Mouse (Mus musculus): ENCODE measurements around the gene Fstl3. TPM values are rescaled to one million over a fixed set of nuclear protein-coding genes. Genes with fewer than 3 reads are reported as not detected.

The Fstl3 gene
- total RNA-seq, 2 experiments from 2014 or later: 1.2 to 1.8 TPM

DNA sequence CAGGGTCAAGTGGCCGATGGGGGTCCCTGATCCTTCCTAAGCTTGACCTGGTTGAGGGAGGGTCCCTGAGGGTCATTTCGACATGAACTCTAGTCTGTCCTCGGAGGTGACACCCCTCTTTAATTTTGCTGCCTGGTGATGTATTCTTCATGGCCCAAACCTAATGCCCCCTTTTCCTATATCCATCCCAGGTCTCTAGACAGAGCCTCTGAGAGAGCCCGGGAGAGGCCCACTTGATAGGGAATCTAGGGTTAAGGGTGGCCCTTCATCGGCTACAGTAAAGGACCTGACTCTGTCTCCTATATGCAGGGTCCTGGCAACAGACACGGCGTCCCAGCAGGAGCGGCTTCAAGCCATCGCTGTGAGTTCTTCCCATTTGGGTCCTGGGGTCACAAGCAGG is 29.3 kb downstream of the Fstl3 start:
- intact Hi-C loops (cut with DNase I): no loop called here
- DNase-seq: no peak

DNA sequence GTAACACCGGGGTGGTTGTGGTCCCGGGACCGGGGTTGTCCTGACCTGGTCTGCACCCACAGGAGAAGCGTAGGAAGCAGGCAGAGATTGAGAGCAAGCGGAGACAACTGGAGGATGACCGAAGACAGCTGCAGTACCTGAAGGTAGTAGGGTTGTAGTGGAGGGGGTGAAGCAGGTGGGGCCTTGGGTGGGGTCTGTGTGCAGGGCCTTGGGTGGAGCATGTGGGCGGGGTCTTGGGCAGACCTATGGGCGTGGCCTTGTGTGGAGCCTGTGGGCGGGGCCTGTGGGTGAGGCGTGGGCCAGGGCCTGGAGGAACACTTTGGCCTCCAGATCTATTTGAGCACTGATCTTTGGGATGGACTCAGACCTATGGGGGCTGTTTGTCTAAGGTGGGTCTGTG is 29.9 kb downstream of the Fstl3 start:
- intact Hi-C loops (cut with DNase I): no loop called here
- DNase-seq: no peak

DNA sequence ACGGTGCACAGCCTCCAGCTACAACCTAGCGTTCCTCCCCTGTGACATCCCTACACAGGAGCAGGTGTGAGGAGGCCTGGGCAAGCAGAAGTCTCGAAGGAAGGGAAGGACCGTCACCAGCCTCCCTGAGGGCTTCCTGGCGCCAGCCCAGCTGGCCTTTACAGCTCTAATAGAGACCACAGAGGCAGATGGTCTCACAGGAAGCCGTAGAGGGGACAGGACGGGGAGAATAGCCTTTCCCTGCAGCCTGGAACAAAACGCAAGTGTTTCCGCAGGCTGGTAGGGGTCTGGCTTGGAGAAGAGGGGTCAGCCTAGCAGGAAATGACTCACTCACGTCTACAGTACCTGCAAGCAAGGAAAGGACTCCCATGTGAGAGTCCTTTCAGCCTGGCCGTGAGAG is 30.8 kb downstream of the Fstl3 start:
- no peak for DNase-seq
- intact Hi-C loops (cut with DNase I): no loop called here

DNA sequence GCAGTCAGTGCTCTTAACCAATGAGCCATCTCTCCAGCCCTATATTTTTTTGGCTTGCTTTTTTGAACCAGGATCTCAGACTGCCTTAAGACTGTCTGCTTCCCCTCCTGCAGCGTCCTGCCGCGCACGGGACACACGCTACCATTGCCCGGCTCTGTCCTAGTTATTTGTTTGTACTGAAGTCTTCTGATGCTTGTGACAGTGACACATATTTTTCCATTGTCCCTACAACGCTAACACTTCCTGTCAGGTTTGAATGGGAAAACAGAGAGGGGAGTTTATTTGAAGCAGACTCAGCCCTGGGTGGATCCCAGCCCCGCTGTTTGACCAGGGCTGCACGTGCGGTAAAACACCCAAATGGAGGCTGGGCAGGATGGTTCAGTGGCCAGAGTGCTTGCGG is 31.7 kb downstream of the Fstl3 start:
- DNase-seq: no peak
- intact Hi-C loops (cut with DNase I): no loop called here

GRCm38 (mm10) chr10:79811736-79812637 is 34.9 kb downstream of the Fstl3 start:
- peak; percentile 80 to 81 for DNase-seq
- intact Hi-C loops (cut with DNase I): loop anchor here (1.0 to 2.0 kb wide), 2 partner anchors 19 to 43 kb away; partner anchors contain the start of gene Palm

DNA sequence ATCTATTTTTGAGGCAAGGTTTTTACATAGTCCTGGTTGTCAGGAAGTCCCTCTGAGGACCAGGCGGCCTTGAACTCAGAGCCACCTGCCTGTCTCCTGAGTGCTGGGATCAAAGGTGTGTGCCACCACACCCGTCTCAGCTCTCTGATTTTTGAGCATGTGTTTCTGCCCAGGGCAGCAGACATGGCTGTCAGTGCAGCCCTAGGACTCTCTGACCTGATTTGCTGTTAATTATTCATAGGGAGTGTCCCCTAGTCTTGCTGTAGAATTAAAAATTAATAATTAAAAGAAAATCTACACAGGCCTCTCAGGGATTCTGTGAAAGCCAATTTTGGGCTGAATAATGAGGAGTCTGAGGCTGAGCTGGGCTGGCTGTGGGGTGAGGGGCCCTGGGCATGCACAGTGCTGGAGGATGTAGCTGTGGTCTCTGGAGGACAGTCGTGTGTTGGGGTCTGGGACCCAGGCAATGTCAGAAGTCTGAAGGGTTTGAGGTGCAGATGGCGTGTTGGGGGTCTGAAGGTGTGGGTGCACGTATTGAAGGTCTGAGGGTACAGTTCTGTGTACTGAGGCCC is 37.3 kb downstream of the Fstl3 start:
- DNase-seq: no peak
- intact Hi-C loops (cut with DNase I): no loop called here

GRCm38 (mm10) chr10:79815671-79816494 is 38.8 kb downstream of the Fstl3 start:
- intact Hi-C loops (cut with DNase I): no loop called here
- no peak for DNase-seq

DNA sequence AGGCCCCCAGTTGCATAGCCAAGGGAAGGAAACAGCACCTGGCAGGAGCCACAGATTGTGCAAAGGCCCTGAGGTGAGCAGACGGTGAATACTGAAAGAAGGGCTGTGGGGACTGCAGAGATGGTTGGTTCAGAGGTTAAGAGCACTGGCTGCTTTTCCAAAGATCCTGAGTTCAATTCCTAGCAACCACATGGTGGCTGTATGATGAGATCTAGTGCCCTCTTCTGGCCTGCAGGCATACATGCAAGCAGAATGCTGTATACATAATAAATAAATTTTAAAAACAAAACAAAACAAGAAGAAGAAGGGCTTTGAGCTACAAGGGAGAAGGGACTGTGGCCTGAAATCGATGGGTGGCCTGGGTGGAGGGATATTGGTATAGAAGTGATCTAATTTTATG is 40.0 kb downstream of the Fstl3 start:
- intact Hi-C loops (cut with DNase I): no loop called here
- no peak for DNase-seq

DNA sequence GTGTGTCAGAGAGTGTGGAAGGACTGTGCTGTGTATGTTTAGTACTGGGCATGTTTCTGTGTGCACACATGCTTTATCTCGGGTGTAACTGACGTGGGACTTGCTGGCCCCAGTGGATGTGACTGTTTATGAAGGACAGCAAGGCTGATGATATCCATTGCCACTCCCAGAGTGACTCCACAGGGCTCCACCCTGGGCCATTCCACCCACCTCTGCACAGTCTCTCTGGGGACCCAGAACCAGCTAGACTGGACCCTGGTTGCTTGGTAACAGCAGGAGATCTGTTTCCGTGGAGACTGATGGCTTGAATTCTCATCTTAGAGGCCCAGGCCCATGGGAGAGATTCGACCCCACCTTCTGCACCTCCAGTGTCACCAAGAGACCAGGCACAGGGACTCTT is 41.2 kb downstream of the Fstl3 start:
- no peak for DNase-seq
- intact Hi-C loops (cut with DNase I): no loop called here

DNA sequence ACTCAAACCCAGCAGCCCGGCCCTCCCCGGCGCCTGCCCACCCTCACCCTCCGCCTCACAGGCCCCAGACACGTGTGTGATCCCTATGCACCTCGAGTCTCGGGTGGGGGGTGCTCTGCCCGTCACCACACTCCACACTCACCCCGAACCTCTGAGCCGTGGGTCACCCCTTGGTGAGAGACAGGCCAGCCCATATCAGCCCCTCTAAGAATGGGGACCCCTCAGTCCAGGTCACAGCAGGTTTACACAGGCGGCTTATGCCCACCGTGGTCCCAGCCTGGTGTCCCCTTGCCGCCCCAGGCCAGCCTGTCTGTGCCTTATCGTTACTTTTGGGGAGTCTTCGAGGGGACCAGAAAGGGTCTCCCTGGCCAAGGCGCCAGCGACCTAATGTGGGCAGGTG is 42.5 kb downstream of the Fstl3 start:
- DNase-seq: no peak
- intact Hi-C loops (cut with DNase I): no loop called here

- no peak for DNase-seq
- intact Hi-C loops (cut with DNase I): no loop called here
These were observed 43.2 kb downstream of the Fstl3 start for GRCm38 (mm10) chr10:79820277-79820676.

DNA sequence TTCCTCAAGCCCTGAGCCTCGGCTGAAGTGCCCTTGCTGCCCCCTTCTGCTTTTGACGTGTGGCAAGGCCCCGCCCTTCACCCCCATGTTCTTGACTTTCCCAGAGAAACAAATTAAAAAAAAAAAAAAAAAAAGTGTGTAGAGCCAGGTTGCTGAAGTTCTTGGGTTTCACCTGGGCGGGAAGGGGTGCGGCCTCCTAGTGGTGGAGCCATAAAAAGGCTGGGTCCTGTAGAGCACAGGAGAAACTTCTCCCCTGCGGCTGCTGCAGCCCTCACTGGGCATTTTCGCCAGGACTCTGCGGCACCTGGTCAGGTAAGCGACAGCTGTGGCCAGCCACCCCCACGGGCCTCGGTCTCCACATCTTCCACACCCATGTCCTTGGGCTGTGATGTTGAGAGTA is 43.7 kb downstream of the Fstl3 start, which contains the start of gene Misp:
TSS of gene Misp (plus strand) at position 208 of the 400 bp plus-strand sequence.
- intact Hi-C loops (cut with DNase I): no loop called here

DNA sequence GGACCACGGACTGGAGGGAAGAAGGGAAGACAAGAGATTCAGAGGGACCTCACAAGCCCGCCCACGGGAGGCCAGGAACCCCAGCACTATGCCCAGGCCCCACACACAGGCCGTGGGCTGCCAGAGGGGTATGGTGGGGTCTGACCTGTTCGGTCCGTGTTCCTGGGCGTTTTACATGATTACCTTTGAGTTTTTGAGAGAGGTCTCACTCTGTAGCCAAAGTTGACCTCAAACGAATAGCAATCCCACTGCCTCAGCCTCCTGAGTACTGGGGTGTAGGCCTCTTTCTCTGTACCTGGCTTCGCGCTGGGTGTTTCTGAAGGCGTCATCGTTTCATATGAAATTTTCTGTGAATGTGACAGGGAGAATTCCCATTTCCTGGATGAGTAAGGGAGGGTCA is 44.7 kb downstream of the Fstl3 start:
- intact Hi-C loops (cut with DNase I): no loop called here
- DNase-seq: no peak

More for the DNA sequence above, 43.7 kb downstream of the Fstl3 start, which contains the start of gene Misp:
- no peak for DNase-seq

DNA sequence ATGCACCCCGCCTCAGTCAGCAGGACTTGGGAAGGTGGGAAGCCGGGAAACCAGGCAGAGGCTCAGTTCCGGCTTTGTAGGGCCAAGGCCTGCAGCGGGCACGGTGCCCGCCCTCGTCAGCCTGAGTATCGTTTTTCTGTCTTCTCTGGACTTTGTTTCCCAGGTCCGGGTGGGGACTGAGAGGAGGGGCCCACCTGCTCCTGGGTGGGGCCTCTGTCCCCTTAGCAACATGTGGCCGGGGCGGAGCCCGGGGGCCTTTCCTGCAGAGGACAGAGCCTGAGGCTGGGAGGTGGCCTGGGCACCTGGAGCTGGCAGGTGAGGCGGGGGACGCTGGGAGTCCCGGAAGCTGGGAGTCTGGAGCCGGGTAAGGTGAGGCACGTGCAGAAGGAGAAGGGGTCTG is 45.3 kb downstream of the Fstl3 start:
- no peak for DNase-seq
- intact Hi-C loops (cut with DNase I): no loop called here

DNA sequence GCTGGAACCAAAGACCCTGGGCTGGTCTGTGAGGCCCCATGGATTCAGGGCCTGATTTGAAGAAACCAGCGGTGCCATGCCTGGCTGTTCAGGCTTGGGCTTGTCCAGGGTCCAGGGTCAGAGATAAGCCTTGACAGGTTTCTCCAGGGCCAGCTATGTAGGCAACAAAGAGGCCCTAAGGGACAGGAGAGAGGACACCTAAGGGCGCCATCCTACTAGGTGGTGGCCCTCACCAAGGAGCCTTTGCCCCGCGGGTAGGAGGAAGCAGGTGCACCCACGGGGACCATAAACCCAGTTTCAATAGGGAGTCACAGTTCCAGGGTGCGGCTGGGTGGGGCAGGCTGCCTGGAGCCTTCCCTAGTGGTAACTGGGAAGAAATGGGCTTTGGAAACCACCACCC is 45.9 kb downstream of the Fstl3 start:
- intact Hi-C loops (cut with DNase I): no loop called here
- DNase-seq: no peak

DNA sequence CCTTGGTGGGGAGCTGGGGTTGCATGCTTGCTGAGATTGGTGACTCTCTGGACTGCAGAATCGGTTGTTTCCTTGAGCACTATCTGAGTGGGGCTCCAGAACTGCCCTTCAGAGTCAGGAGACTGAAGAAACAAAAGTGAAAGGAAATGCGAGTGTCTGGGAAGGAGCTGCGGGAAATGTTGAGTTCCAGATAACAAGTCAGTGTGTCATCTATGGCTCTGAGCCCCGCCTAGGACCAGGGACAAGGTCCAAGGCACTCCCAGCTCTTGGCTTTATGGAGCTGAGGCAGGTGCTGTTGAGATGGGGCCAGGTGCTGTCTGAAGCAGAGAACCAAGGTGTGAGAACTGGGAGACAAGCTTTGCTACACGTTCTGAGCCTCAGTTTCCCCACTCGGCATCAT is 47.3 kb downstream of the Fstl3 start:
- DNase-seq: no peak
- intact Hi-C loops (cut with DNase I): no loop called here

GRCm38 (mm10) chr10:79831583-79831982 is 54.5 kb downstream of the Fstl3 start:
- no peak for DNase-seq
- intact Hi-C loops (cut with DNase I): loop anchor here (5.0 kb wide), 1 partner anchor 51 kb away; no protein-coding TSS in a partner anchor

All from gastrocnemius, postnatal 36 days (tissue).